Mouse (Mus musculus): Measurements from ENCODE around the gene Fbxo41.

DNA sequence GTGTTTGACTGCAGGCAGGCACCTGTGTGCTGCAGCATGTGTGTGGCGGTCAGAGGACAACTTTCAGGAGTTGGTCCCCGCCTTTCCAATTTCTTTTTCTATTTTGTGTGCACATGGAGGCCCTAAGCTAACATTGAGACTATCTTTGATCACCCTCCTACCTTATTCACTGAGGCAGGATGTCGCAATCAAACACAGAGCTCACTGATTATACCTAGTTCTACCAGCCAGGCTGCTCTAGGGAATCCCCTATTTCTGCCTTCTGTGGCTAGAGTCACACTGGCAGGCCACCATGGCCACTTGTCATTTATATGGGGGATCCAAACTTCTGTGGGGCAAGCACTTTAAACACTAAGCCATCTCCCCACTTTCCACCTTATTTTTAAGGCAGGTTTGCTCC is 13.1 kb downstream of the Fbxo41 start:
- no peak for TF ChIP-seq POLR2A (IDR thresholded peaks at IDR 0.05; ENCODE audit: low read depth, low read length)
- no peak for TF ChIP-seq CTCF (IDR thresholded peaks at IDR 0.05; ENCODE audit: borderline replicate concordance, insufficient read depth, low read length)
